Mouse (Mus musculus): ENCODE measurements around the gene Ltbp4.

Ltbp4 gene

DNA sequence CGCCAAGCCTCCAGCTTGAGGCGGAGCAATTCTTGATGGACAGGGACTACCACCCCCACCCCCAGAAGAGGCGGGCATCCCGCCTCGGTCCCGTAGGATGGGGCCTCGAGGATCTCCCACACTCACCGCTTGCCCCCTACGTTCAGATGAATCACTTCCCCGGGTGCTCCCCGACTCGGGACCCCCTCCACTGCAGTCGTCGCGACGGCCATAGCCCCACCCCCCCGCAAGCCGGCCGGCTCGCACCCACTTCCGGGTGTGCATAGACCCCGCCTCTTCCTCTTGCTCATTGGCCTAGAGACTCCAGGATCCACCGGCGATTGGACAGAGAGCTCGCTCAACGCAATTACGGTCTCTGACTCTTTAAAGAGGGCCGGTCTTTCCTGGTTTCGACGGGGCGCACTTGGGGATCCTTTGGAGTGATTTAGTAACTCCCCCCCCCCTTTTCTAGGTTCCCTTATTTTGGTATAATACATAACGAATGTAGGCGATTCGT, 18.3 kb upstream of the Ltbp4 start, which contains the start of gene Shkbp1:
Gene Shkbp1 (minus strand): TSS at position 275 of the 496 bp plus-strand sequence.
- DNase-seq = peak; percentile 91 to 94

DNA sequence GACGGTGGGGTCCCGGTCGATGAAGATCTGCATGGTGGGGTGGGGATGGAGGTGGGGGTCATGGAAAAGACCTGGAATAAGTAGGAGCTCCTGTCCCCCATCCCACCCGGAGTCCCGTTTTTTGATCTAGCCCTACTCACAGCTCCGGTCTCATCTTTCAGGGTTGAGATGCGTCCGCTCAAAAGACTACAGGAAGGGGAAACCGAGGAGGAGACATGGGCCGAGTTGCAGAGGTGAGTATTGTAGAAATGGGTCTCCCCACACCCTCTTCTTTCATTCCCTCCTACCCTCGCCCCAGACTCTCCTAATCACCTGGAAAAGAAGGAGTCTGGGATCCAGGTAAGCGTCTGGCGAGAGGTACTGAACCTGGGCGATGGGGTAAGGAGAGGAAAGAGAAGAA, 17.8 kb upstream of the Ltbp4 start:
- no peak for DNase-seq

DNA sequence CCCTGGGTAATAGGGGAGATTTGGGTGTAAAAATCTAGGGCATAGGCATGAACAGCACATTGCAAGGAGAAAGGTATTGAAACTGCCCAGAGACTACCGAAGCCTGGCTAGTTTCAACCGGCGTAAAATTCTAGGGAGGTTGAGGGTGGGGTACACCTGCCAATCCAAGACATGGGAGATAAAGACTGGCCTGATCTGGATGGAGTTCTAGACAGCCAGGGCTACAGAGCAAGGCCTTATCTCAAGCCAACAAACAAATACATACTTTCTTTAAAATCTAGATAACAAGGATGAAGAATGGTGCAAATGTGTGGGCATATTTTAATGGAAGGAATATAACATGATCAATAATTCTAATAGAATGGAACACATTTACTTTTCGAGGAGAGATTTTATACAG, 17.3 kb upstream of the Ltbp4 start:
- DNase-seq = no peak

DNA sequence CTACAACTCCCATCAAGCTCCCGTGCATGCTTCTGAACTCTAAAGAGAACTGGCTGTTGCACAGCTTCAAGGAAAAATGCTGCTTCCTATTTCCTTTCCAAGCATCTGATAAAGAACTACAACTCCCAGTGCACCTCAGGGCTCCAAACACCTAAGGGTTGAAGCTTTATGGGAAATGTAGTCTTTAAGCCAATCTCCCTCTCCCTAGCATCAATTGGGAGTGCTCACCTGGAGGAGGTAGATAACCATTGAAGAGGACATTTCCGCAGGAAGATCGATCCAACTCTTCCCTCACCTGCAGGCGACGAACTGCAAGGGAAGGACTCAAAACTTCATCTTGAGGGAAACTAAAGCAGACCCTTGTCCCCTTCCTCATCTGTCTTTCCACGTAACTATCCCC, 16.7 kb upstream of the Ltbp4 start:
- peak; percentile 46 to 74 for DNase-seq

DNA sequence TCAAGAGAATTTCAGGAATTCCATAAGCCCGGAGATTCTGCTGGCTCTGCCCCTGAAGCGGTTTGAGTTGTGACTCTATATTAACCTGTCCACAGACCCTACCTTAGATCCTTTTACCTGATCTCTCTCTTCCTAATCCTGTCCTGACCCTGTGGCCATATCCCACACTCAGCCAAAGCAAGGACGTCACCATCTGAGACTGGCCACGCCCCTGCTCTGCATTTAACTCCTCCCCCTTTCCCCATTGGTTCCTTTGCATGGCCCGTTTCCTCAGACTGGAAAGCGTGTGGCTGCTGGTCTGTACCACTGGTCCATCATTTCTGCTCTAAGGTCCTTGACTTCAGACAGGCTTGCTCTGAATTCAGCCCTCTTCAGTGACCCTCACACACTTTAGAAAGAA, 8.0 kb upstream of the Ltbp4 start:
- DNase-seq = no peak

DNA sequence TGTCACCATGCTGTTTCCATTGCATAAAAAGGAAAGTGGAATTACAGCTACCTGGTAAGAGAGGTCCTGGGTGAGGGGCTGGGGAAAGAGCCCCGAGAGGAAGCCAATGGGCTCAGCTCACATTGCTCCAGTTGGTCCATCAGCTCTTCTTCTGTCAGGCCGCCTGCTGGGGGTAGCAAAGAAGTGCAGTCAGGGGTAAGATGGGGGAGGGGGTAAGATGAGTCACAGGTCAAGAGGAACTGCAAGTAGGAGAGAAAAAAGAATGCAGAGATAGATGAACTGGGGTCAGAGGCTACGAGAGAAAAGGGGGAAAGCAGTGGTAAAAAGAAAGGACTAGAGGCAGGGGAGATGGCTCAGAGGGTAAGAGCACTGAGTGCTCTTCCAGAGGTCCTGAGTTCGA, 5.1 kb upstream of the Ltbp4 start:
- DNase-seq = no peak

DNA sequence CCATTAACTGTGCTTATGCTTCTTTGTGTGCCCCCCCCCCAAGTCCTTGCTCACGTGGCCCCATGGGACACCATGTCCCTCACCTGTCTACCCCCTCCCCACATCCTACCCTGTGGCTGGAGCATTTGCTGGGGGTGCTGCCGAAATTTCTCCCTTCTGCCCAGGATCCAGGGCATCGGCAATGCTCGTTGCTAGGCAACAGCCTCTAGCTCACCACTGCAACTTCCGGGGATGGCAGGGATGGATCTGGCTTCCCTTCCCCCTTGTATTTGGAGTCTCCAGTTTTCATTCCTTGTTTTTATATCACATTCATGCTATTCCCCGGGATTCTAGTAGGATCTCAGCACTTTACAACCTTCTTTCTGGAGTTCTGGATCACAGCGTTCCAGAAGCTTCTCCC, 2.0 kb upstream of the Ltbp4 start:
- no peak for DNase-seq

DNA sequence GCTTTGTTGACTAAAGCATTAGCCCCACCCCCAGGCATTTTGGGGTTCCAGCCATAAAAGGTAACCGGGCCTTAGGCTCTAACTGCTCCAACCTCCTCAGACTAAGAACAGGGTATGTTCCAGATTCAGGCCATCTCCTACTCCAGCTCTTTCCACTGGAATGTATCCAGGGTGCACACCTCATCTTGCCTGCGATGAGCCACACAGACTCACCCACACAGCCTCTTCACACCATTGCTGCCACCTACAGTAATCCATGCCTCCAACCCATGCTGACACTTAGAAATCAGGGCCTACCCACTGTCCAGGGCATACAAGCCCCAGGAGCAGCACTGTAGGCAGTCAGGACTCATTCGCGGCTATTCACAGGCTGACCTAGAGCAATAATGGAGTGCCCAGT, 1.6 kb upstream of the Ltbp4 start:
- no peak for DNase-seq

DNA sequence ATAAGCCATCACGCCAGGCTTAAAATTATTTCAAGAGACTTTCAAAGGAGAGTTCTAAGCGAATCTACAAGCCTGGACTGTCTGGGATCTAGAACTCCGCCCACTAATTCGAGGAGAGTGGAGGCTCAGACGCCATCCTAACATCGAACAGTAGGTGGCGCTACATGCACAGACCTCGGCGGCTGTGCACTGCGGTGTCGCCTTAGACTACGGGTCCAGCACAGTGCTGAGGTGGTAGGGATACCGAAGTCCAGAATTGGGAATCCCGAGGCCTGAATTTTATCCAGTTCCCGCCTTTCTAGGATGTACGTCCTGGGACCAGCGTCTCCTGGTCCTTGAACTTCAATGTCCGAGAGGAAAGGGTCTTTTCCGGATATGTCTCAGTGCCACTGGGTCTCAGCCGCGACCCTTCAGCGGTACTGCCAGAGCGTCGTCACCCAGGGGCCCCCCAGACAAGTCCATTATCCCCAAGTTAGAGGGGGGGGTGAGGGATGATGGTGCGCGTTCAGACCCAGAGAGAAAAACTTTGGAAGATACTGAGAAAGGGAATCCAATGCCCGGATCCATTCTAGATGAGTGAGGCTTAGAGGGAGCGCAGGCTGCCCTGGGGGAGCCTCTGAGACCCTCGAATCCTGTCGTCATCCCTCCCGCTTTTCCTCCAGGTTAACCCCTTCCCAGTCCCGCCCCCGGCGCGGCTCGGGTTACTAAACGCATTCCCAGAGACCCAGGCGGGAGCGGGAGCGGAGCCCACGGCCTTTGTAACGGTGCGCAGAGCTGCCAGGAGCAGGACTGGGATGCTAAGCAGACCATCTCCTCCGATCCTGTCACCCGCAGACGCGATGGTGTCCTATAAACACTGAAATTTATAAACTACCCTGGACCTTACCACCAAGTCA, 1.3 kb downstream of the Ltbp4 start:
- DNase-seq = peak; percentile 90 to 95

DNA sequence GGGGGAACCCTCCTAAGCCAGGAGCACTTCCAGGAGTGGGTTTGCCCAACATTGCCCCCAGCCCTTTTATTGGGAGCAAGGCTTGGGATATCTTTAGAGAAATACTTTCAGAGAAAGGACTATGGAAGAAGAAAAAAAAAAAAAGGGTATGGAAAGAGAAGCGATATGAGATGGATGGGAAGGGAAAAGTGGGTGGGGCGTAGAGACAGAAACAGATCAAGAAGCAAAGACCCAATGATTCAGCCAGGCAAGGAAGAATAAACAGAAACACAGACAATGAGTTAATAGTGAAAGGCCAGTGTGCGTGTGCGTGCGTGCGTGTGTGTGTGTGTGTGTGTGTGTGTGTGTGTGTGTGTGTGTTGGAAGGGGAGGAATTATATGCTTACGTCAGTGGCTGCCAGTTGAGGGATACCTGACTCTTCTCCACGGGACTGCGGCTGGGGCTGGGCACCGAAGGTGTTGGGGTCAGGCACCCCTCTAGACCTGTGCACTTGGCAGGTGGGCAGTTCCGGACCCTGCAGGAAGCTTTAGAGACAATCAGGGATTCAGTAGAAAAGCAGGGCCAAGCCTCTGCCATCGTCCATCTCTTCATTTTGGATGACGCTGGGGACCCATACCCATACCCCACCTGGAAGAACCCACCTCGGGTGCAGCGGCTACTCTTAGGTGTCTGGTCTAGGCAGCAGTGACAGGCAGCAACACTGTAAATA, 2.3 kb downstream of the Ltbp4 start:
- DNase-seq = no peak

DNA sequence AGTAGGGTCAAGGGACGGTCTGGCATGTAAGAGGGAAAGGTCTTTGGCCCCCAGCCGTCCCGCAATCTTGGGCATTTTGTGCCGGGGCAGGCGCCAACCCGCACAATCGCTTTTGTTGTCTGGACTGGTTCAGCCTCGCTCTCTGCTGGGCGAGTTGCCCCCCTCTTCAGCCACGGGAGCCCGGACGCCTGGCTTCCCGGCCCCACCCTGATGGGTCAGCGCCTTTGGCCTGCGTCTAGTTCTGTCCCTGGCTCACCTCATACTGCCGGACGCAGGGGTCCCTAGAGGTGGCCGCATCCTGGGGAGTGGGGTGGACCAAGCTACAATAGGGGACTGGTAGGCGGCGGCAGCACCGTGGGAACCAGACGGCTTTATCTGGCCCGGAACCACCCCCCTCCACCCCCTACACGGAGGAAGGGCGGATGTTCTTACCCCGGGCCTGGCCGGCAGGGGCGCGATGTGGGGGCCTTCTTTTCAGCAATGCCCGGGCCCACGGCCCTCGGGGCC, 3.0 kb downstream of the Ltbp4 start:
- DNase-seq = peak; percentile 62

DNA sequence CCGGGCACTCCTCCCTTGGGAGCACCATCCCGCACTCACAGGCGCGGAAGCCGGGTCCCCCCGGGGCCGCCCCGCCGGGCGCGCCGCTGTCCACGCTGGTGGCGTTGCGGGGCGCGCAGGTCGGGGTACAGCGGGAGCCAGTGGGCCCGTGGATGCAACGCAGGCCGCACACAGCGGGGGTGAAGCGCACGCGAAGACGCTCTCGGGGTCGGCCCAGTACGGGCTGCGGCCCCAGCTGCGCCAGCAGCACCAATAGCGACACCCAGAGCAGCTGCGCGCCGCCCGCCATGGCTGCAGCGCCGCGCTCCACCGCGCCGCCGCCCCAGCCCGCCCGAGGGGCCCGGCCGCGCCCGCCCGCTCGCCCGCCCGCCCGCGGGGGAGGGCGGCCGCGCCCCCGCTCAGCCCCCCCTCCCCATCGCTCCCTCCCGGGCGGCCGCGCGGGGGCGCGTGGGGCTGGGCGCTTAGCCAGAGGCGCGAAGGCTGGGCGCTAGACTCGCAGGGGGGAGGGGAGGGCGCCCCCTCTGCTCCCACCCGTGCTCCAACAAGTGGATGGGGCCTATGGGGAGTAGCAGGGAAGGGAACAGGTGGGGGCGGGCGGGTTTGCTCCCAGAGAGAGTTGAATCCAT, 4.1 kb downstream of the Ltbp4 start:
- peak in 1 of 2 experiments; percentile 50 for DNase-seq

DNA sequence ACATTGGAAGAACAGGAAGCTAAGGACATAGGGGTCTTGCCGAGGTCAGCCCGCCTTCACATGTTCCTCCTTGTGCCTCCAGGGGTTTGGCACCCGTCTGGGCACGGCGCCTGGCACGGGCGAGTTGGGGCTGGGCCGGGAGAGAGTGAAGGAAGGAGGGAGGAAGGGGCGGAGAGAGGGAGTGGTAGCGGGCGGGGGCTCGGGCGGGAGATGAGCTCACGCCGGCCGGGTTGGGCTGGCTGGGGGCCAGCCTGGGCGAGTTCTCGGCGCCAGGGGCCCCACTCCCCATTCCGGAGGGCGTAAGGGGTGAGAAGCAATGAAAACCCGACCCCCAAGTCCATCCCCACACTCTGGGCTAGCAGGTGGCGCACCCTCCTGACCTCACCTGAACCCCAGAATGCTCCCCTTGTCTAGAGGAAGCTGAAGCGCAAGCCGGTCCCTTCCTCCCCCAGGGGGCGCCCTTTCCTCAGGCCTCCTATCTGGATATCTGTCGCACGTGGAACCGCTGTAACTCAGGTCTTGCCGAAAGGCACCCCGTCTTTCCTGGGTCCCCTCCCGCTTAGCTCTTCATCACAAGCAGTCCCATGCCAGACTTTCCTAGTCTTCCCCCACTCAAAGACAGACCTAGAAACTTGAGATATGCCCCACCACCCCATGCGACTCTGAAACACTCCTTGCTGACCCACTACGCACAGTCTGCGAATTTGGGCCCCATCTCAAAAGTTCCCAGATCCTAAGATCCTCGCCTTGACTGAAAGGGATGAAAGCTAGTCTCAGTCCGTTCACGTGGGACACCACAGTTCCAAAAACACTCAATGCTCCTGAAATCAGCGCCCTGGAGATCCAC, 4.9 kb downstream of the Ltbp4 start:
- peak; percentile 91 to 97 for DNase-seq

DNA sequence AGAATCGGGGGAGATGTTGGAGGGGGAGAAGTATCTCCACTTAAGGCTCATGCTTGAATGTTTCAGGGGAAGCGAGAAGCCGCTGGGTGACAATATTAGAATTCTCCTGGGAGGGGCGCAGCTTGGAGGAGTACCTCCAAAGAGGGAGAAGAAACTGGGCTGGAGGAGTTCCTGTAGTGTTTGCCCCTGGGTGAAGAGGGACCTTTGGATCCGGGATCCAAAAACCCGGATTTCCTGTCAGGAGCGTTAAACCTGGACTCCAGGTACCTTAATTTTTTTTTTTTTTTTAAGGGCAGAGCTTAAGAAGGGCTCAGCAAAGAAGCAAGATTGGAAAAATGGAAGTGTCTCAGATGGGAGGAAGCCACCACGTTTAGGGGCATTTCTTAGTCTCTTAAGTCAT, 5.6 kb downstream of the Ltbp4 start:
- DNase-seq = no peak

DNA sequence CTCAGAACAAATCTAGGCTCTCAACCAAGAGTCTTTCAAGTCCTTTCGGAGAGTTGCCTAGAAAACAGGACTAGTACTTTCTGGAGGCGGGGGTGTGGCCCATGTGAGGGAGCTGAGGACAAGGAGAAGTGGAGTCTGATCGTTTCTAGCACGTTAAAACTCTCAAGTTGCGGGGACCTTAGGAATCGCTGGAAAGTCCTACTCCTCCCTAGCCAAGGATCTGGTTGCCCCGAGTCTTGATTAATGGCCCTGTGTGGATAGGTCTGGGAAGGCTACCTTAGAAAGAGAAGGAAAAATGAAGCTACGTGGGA, 6.0 kb downstream of the Ltbp4 start:
- DNase-seq = peak; percentile 45 to 58

DNA sequence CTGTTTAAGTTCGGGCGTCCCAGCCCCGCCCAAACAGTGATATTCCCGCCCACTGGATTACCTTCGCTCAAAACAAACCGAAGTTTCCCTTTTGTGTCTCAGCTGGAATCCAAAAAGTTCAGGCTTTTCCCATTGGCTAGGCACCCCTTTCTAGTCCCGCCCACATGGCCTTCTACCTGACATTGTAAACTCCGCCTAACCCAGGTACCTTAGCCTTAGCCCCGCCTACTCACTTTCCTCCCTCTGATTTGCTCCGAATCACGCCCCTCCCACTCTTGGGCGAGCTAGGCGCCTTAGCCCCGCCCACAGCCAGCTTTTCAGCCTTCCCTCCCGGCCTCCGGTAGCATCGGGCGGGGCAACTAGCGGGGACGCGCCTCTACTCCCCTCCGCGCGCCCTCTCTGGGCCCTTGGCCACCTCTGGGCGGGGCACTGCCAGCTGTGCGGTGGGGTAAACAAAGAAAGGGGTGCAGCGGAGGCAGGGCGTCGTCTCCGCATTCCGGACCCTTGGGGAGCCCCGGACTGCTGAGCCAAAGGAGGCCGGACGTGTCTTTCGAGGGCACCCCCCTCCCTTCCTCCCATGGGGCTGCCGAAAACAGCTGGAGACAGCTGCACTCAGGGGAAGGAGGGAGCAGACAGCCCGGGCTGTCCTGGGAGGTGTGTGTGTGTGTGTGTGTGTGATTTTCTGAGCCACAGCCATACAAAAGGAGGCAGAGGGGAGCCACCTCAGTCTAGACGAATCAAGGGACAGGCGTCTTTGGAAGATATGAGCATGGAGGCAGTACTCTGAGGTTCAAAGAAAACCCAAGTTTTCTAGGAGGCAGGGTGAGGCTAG, 6.6 kb downstream of the Ltbp4 start:
- peak; percentile 97 to 98 for DNase-seq

DNA sequence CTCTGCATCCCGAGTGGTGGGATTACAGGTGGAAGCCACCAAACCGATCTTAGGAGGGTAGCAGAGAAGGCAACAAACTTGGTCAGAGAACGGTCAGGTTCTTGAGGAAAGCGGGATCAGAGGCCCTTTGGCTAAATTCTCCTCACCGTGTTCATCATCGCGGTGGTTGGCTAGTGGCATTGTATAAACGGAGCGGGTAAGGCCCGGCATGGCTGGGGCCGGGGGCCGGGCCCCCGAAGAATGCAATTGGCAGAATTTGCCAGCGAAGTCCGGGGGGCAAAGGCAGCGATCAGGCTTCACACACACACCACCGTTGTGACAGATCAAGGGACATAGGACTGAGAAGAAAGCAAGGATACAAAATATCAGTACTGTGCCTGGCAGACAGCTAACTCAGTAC, 7.5 kb downstream of the Ltbp4 start:
- DNase-seq = no peak

DNA sequence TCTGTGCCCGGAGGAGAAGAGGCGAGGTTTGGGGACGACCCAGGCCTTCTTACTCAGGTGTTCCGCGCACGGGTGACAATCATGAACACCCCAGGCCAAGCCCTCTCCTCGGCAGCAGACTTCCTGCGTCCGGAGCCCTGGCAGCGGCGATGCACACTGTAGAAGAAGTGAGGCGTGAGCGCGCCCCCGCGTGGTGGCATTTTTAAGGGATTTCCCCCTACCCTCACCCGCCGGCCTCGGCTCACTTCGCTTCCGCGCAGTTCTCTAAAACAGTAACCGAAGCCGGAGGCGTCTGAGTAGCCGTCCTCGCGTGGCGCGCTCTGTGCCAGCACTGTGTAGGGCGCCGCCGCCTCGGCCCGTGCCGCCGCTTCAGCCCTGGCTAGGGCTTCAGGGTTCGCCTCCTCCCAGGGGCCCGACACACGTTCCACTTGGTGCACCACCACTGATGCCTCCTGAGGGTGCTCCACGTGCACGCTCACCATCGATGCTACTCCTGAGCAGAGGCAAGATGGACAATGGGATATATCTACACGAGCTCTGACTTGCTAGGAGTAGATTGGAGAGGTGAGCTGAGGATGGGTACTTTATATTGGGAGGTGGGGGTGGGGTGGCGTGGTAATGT, 8.1 kb downstream of the Ltbp4 start:
- peak; percentile 88 to 97 for DNase-seq

DNA sequence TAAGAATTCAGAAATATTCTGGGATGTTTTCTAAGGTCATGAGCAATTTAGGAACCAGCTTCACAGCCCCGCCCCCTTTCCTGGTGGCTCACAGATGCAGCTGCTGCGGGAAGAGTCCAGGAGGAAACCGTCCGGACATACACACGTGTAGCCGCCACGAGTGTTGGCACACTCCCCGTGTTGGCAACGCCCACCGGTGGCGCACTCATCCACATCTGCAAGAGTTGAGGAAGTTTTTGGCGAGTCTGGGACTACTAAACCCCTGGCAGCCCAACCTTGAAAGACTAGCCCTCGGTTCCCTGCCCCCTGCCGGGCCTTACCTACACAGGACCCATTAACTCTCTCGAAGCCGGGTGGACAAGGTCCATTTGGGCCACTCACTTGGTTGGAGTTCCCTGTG, 8.8 kb downstream of the Ltbp4 start:
- peak; percentile 63 to 75 for DNase-seq

DNA sequence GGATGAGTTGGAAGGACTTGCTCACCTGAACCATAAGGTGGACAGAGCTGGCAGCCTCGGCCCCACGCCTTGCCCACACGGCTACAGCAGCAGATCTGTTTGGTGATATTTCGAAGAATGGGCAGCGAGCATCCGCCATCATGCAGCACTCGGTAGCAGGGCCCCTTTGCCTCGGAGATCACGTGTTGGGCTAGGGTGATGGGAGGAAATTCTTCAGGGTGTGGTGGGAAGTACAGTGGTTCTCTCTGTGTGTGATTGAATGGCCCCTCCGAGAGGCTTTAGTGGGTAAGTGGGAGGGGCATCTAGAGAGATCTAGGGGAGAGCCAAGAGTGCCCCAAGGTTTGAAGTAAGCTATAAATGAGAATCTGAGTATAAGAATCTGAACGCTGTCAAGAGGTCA, 9.3 kb downstream of the Ltbp4 start:
- DNase-seq = peak in 1 of 2 experiments; percentile 38

DNA sequence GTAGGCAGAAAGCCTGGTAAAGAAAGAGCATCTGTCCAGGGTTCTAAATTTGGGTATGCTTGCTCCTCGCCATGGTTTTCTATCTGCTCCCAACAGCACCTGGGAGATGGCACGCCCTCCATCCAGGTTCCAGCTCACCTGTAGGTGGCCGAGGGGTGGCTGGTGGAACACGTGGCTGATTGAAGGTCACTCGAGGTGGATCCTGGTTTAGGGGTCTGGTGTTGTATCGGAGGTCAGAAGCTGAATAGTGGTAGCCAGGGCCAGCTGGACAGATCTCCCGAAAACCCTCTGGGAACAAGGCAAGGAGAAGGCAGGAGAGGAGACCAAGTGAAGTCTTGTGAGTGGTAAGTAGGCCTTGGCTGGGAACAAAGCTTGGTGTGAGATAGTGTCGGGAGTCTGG, 10.0 kb downstream of the Ltbp4 start:
- DNase-seq = no peak

All from kidney, postnatal 36 days (tissue).